Mouse (Mus musculus): ENCODE measurements around the gene Sfr1. TPM values are rescaled to one million over a fixed set of nuclear protein-coding genes. Genes with fewer than 3 reads are reported as not detected.

Sfr1 gene
- 145 TPM in 2 replicates for polyA plus RNA-seq (2015; fragmentation: Nextera tagmentation; extraction: Ambion mirVana)

GRCm38 (mm10) chr19:47731071-47731881, at the start of gene Sfr1:
Sfr1 (plus strand) TSS chr19:47731682.
- Histone ChIP-seq H3K27me3 (replicated peaks; ENCODE audit: control insufficient read depth, insufficient read depth, low read length) (no peaks in the 10 kb centered on the region), H3K4me1 (replicated peaks; ENCODE audit: control insufficient read depth, insufficient read depth, low read length) (peaks cover 6% of the 10 kb centered on the region; the same call in 1 of the 2 replicates)
- WGBS = 1% methylated on average over 70 of the region's 72 CpGs

GRCm38 (mm10) chr19:47689592-47689991, 41.9 kb upstream of the Sfr1 start:
- no peak overlapping the region for H3K4me3 ChIP-seq (ENCODE audit: low read depth, low read length)

More at GRCm38 (mm10) chr19:47731071-47731881, at the start of gene Sfr1:
- Histone ChIP-seq H3K36me3 (ENCODE audit: control insufficient read depth, insufficient read depth) (peaks cover 33% of the 10 kb centered on the region), H3K4me3 (ENCODE audit: low read depth, low read length) (peak within 1 kb of the TSS; percentile 69), H3K4me2 (replicated peaks; ENCODE audit: low read depth) (peak within 1 kb of the TSS; percentile 77), H3K9me3 (ENCODE audit: control insufficient read depth) (no peaks in the 10 kb centered on the region), H3K9ac (ENCODE audit: low read depth, low read length) (peak within 1 kb of the TSS; percentile 82), H3K27ac (ENCODE audit: low read depth, low read length) (peak within 1 kb of the TSS; percentile 98)
- peak; percentile 97 for ATAC-seq
- TF ChIP-seq CTCF (IDR thresholded peaks at IDR 0.05; ENCODE audit: low read depth) = peak; percentile 73

GRCm38 (mm10) chr19:47691994-47692393, 39.5 kb upstream of the Sfr1 start, which contains the start of gene Col17a1:
Col17a1 (minus strand) TSS chr19:47692094.
- H3K36me3 ChIP-seq (ENCODE audit: control insufficient read depth, insufficient read depth) = no peaks in the 10 kb centered on the region
- no peak within 1 kb of the TSS for H3K9ac ChIP-seq (ENCODE audit: low read depth, low read length)
- no peaks in the 10 kb centered on the region for H3K4me1 ChIP-seq (replicated peaks; ENCODE audit: control insufficient read depth, insufficient read depth, low read length)
- no peak within 1 kb of the TSS for H3K4me2 ChIP-seq (replicated peaks; ENCODE audit: low read depth)
- H3K9me3 ChIP-seq (ENCODE audit: control insufficient read depth) = no peaks in the 10 kb centered on the region
- WGBS = 58% methylated on average over 6 of the region's 6 CpGs
- ATAC-seq = no peak
- H3K4me3 ChIP-seq (ENCODE audit: low read depth, low read length) = no peak within 1 kb of the TSS
- H3K27ac ChIP-seq (ENCODE audit: low read depth, low read length) = no peak within 1 kb of the TSS; the same call in 1 of the 2 replicates
- no peaks in the 10 kb centered on the region; the same call in 1 of the 2 replicates for H3K27me3 ChIP-seq (replicated peaks; ENCODE audit: control insufficient read depth, insufficient read depth, low read length)
- TF ChIP-seq CTCF (IDR thresholded peaks at IDR 0.05; ENCODE audit: low read depth) = no peak

More at GRCm38 (mm10) chr19:47689592-47689991, 41.9 kb upstream of the Sfr1 start:
- Histone ChIP-seq H3K27ac (ENCODE audit: low read depth, low read length) (no peak overlapping the region), H3K4me2 (replicated peaks; ENCODE audit: low read depth) (no peak overlapping the region), H3K9me3 (ENCODE audit: control insufficient read depth) (no peaks in the 10 kb centered on the region), H3K36me3 (ENCODE audit: control insufficient read depth, insufficient read depth) (no peaks in the 10 kb centered on the region), H3K4me1 (replicated peaks; ENCODE audit: control insufficient read depth, insufficient read depth, low read length) (no peaks in the 10 kb centered on the region), H3K27me3 (replicated peaks; ENCODE audit: control insufficient read depth, insufficient read depth, low read length) (no peaks in the 10 kb centered on the region; the same call in 1 of the 2 replicates), H3K9ac (ENCODE audit: low read depth, low read length) (no peak overlapping the region)
- no peak for ATAC-seq
- 56% methylated on average over 7 of the region's 7 CpGs for WGBS
- no peak for TF ChIP-seq CTCF (IDR thresholded peaks at IDR 0.05; ENCODE audit: low read depth)

GRCm38 (mm10) chr19:47695725-47696124, 35.8 kb upstream of the Sfr1 start:
- 90% methylated on average over 6 of the region's 6 CpGs for WGBS
- Histone ChIP-seq H3K36me3 (ENCODE audit: control insufficient read depth, insufficient read depth) (no peaks in the 10 kb centered on the region), H3K4me3 (ENCODE audit: low read depth, low read length) (no peak overlapping the region), H3K9me3 (ENCODE audit: control insufficient read depth) (no peaks in the 10 kb centered on the region), H3K27ac (ENCODE audit: low read depth, low read length) (no peak overlapping the region), H3K9ac (ENCODE audit: low read depth, low read length) (no peak overlapping the region), H3K4me2 (replicated peaks; ENCODE audit: low read depth) (no peak overlapping the region), H3K27me3 (replicated peaks; ENCODE audit: control insufficient read depth, insufficient read depth, low read length) (no peaks in the 10 kb centered on the region), H3K4me1 (replicated peaks; ENCODE audit: control insufficient read depth, insufficient read depth, low read length) (no peaks in the 10 kb centered on the region)
- no peak for TF ChIP-seq CTCF (IDR thresholded peaks at IDR 0.05; ENCODE audit: low read depth)
- no peak for ATAC-seq

GRCm38 (mm10) chr19:47696411-47696810, 35.1 kb upstream of the Sfr1 start:
- H3K4me2 ChIP-seq (replicated peaks; ENCODE audit: low read depth) = no peak overlapping the region
- ATAC-seq = no peak

GRCm38 (mm10) chr19:47697067-47697466, 34.4 kb upstream of the Sfr1 start:
- WGBS = 88% methylated on average over 11 of the region's 11 CpGs
- H3K9ac ChIP-seq (ENCODE audit: low read depth, low read length) = no peak overlapping the region
- H3K36me3 ChIP-seq (ENCODE audit: control insufficient read depth, insufficient read depth) = no peaks in the 10 kb centered on the region
- no peaks in the 10 kb centered on the region for H3K27me3 ChIP-seq (replicated peaks; ENCODE audit: control insufficient read depth, insufficient read depth, low read length)
- H3K9me3 ChIP-seq (ENCODE audit: control insufficient read depth) = no peaks in the 10 kb centered on the region
- no peaks in the 10 kb centered on the region for H3K4me1 ChIP-seq (replicated peaks; ENCODE audit: control insufficient read depth, insufficient read depth, low read length)
- no peak overlapping the region for H3K27ac ChIP-seq (ENCODE audit: low read depth, low read length)
- no peak for TF ChIP-seq CTCF (IDR thresholded peaks at IDR 0.05; ENCODE audit: low read depth)
- H3K4me3 ChIP-seq (ENCODE audit: low read depth, low read length) = no peak overlapping the region
- H3K4me2 ChIP-seq (replicated peaks; ENCODE audit: low read depth) = no peak overlapping the region
- no peak for ATAC-seq

More at GRCm38 (mm10) chr19:47696411-47696810, 35.1 kb upstream of the Sfr1 start:
- H3K9me3 ChIP-seq (ENCODE audit: control insufficient read depth) = no peaks in the 10 kb centered on the region
- H3K4me3 ChIP-seq (ENCODE audit: low read depth, low read length) = no peak overlapping the region
- no peaks in the 10 kb centered on the region for H3K4me1 ChIP-seq (replicated peaks; ENCODE audit: control insufficient read depth, insufficient read depth, low read length)
- no peaks in the 10 kb centered on the region for H3K36me3 ChIP-seq (ENCODE audit: control insufficient read depth, insufficient read depth)
- WGBS = 91% methylated on average over 8 of the region's 8 CpGs
- H3K27me3 ChIP-seq (replicated peaks; ENCODE audit: control insufficient read depth, insufficient read depth, low read length) = no peaks in the 10 kb centered on the region
- H3K27ac ChIP-seq (ENCODE audit: low read depth, low read length) = no peak overlapping the region
- no peak for TF ChIP-seq CTCF (IDR thresholded peaks at IDR 0.05; ENCODE audit: low read depth)
- H3K9ac ChIP-seq (ENCODE audit: low read depth, low read length) = no peak overlapping the region
